Mouse (Mus musculus): ENCODE measurements around the gene 2900026A02Rik. TPM values are rescaled to one million over a fixed set of nuclear protein-coding genes. Genes with fewer than 3 reads are reported as not detected.

The 2900026A02Rik gene
- polyA plus RNA-seq, 1 experiment, result 3.5 TPM

- Histone ChIP-seq H3K4me3 (ENCODE audit: insufficient read depth, low read depth, low read length) (no peak overlapping the region), H3K27ac (replicated peaks; ENCODE audit: low read depth, low read length) (no peak overlapping the region), H3K4me1 (ENCODE audit: control insufficient read depth, insufficient read depth, insufficient read length, low read length) (peaks cover 14% of the 10 kb centered on the region)
Measured at GRCm38 (mm10) chr5:113154441-113154840, 66.6 kb downstream of the 2900026A02Rik start.

- H3K4me1 ChIP-seq (ENCODE audit: control insufficient read depth, insufficient read depth, insufficient read length, low read length), result peaks cover 14% of the 10 kb centered on the region
- no peak overlapping the region for H3K4me3 ChIP-seq (ENCODE audit: insufficient read depth, low read depth, low read length)
- H3K27ac ChIP-seq (replicated peaks; ENCODE audit: low read depth, low read length), result no peak overlapping the region
Measured at GRCm38 (mm10) chr5:113153508-113153830, 67.6 kb downstream of the 2900026A02Rik start.

GRCm38 (mm10) chr5:113152663-113153507 is 68.2 kb downstream of the 2900026A02Rik start:
- H3K4me1 ChIP-seq (ENCODE audit: control insufficient read depth, insufficient read depth, insufficient read length, low read length), result peaks cover 14% of the 10 kb centered on the region
- no peak overlapping the region for H3K27ac ChIP-seq (replicated peaks; ENCODE audit: low read depth, low read length)
- H3K4me3 ChIP-seq (ENCODE audit: insufficient read depth, low read depth, low read length), result no peak overlapping the region

- Histone ChIP-seq H3K4me3 (ENCODE audit: insufficient read depth, low read depth, low read length) (no peak overlapping the region), H3K27ac (replicated peaks; ENCODE audit: low read depth, low read length) (peak overlapping the region; percentile 20), H3K4me1 (ENCODE audit: control insufficient read depth, insufficient read depth, insufficient read length, low read length) (peaks cover 14% of the 10 kb centered on the region)
Measured at GRCm38 (mm10) chr5:113151554-113152103, 69.4 kb downstream of the 2900026A02Rik start.

- Histone ChIP-seq H3K4me3 (ENCODE audit: insufficient read depth, low read depth, low read length) (no peak overlapping the region), H3K27ac (replicated peaks; ENCODE audit: low read depth, low read length) (peak overlapping the region; percentile 57), H3K4me1 (ENCODE audit: control insufficient read depth, insufficient read depth, insufficient read length, low read length) (peaks cover 17% of the 10 kb centered on the region)
Measured at GRCm38 (mm10) chr5:113150871-113151553, 70.0 kb downstream of the 2900026A02Rik start.

GRCm38 (mm10) chr5:113149052-113149451 is 72.0 kb downstream of the 2900026A02Rik start:
- Histone ChIP-seq H3K4me3 (ENCODE audit: insufficient read depth, low read depth, low read length) (no peak overlapping the region), H3K27ac (replicated peaks; ENCODE audit: low read depth, low read length) (no peak overlapping the region), H3K4me1 (ENCODE audit: control insufficient read depth, insufficient read depth, insufficient read length, low read length) (peaks cover 21% of the 10 kb centered on the region)

- H3K27ac ChIP-seq (replicated peaks; ENCODE audit: low read depth, low read length), result no peak overlapping the region
- H3K4me1 ChIP-seq (ENCODE audit: control insufficient read depth, insufficient read depth, insufficient read length, low read length), result peaks cover 17% of the 10 kb centered on the region
- H3K4me3 ChIP-seq (ENCODE audit: insufficient read depth, low read depth, low read length), result no peak overlapping the region
Measured at GRCm38 (mm10) chr5:113147994-113148471, 73.0 kb downstream of the 2900026A02Rik start.

GRCm38 (mm10) chr5:113146656-113147055 is 74.4 kb downstream of the 2900026A02Rik start:
- peaks cover 18% of the 10 kb centered on the region for H3K4me1 ChIP-seq (ENCODE audit: control insufficient read depth, insufficient read depth, insufficient read length, low read length)
- no peak overlapping the region for H3K4me3 ChIP-seq (ENCODE audit: insufficient read depth, low read depth, low read length)
- 0 out of 2 replicates have a peak overlapping the region, but pooled peaks have one; percentile 9 for H3K27ac ChIP-seq (replicated peaks; ENCODE audit: low read depth, low read length)

GRCm38 (mm10) chr5:113145171-113145570 is 75.9 kb downstream of the 2900026A02Rik start:
- H3K27ac ChIP-seq (replicated peaks; ENCODE audit: low read depth, low read length), result no peak overlapping the region
- H3K4me3 ChIP-seq (ENCODE audit: insufficient read depth, low read depth, low read length), result no peak overlapping the region
- peaks cover 13% of the 10 kb centered on the region for H3K4me1 ChIP-seq (ENCODE audit: control insufficient read depth, insufficient read depth, insufficient read length, low read length)

GRCm38 (mm10) chr5:113142486-113142885 is 78.5 kb downstream of the 2900026A02Rik start:
- no peak overlapping the region for H3K27ac ChIP-seq (replicated peaks; ENCODE audit: low read depth, low read length)
- peaks cover 13% of the 10 kb centered on the region for H3K4me1 ChIP-seq (ENCODE audit: control insufficient read depth, insufficient read depth, insufficient read length, low read length)
- no peak overlapping the region for H3K4me3 ChIP-seq (ENCODE audit: insufficient read depth, low read depth, low read length)

GRCm38 (mm10) chr5:113142018-113142417 is 79.0 kb downstream of the 2900026A02Rik start:
- Histone ChIP-seq H3K4me3 (ENCODE audit: insufficient read depth, low read depth, low read length) (no peak overlapping the region), H3K27ac (replicated peaks; ENCODE audit: low read depth, low read length) (no peak overlapping the region)

GRCm38 (mm10) chr5:113140872-113141271 is 80.2 kb downstream of the 2900026A02Rik start:
- no peak overlapping the region for H3K4me3 ChIP-seq (ENCODE audit: insufficient read depth, low read depth, low read length)
- H3K4me1 ChIP-seq (ENCODE audit: control insufficient read depth, insufficient read depth, insufficient read length, low read length), result peaks cover 8% of the 10 kb centered on the region
- no peak overlapping the region for H3K27ac ChIP-seq (replicated peaks; ENCODE audit: low read depth, low read length)

More at GRCm38 (mm10) chr5:113142018-113142417, 79.0 kb downstream of the 2900026A02Rik start:
- peaks cover 13% of the 10 kb centered on the region for H3K4me1 ChIP-seq (ENCODE audit: control insufficient read depth, insufficient read depth, insufficient read length, low read length)

GRCm38 (mm10) chr5:113140051-113140450 is 81.0 kb downstream of the 2900026A02Rik start:
- H3K4me3 ChIP-seq (ENCODE audit: insufficient read depth, low read depth, low read length), result no peak overlapping the region
- peaks cover 5% of the 10 kb centered on the region; the same call in 1 of the 2 replicates for H3K4me1 ChIP-seq (ENCODE audit: control insufficient read depth, insufficient read depth, insufficient read length, low read length)
- H3K27ac ChIP-seq (replicated peaks; ENCODE audit: low read depth, low read length), result no peak overlapping the region

- Histone ChIP-seq H3K4me1 (ENCODE audit: control insufficient read depth, insufficient read depth, insufficient read length, low read length) (peaks cover 11% of the 10 kb centered on the region; the same call in 1 of the 2 replicates), H3K4me3 (ENCODE audit: insufficient read depth, low read depth, low read length) (peak overlapping the region; percentile 74), H3K27ac (replicated peaks; ENCODE audit: low read depth, low read length) (peak overlapping the region; percentile 92)
Measured at GRCm38 (mm10) chr5:113139064-113139726, 81.8 kb downstream of the 2900026A02Rik start.
